Mouse (Mus musculus) bone marrow, adult 2 months (tissue): ENCODE measurements around the gene Gpt2. TPM values are rescaled to one million over a fixed set of nuclear protein-coding genes. Genes with fewer than 3 reads are reported as not detected.

Experiments used
- H3K27ac ChIP-seq: fragments of 200-500 bp; 2 replicates; pipeline ENCODE4 v1.5.1; 2012; ENCODE audit warnings: low read depth, mild to moderate bottlenecking, control low read depth, inconsistent platforms, low read length; ENCODE audit not compliant: control insufficient read depth, poor library complexity, insufficient read depth
- H3K4me1 ChIP-seq: fragments of 200-500 bp; 2 replicates; pipeline ENCODE4 v1.6.1; 2011; ENCODE audit warnings: low read length; ENCODE audit not compliant: control insufficient read depth, insufficient read depth
- H3K4me3 ChIP-seq: fragments of 200-500 bp; replicated peaks from 2 replicates; pipeline ENCODE3; 2011; ENCODE audit warnings: mild to moderate bottlenecking, low read depth, low read length, control low read depth; ENCODE audit not compliant: control insufficient read depth
- CTCF ChIP-seq: fragments of 200-500 bp; IDR thresholded peaks from 2 replicates; pipeline ENCODE4 v1.5.1; 2011; ENCODE audit warnings: low read length, control low read depth; ENCODE audit not compliant: control insufficient read depth, insufficient read depth
- POLR2A ChIP-seq: fragments of 200-500 bp; IDR thresholded peaks from 2 replicates; pipeline ENCODE4 v1.6.1; 2011; ENCODE audit warnings: low read depth, mild to moderate bottlenecking, control low read depth, low read length, borderline replicate concordance; ENCODE audit not compliant: control insufficient read depth
- WGBS: fragments of 180-500 bp; shearing (Covaris S2); methylation state at CpG from one replicate; pipeline ENCODE4 v1.1.7; 2018; 5-methylcytosine and 5-hydroxymethylcytosine counted together
- polyA plus RNA-seq: library from polyadenylated mRNA; stranded (reverse); fragments of >200 nt; gene quantifications from 2 replicates; pipeline ENCODE4 v1.2.4, GENCODE M21; 2011; ENCODE audit warnings: low replicate concordance; ENCODE audit not compliant: missing spikeins, insufficient read depth, insufficient read length

Gpt2 gene
- polyA plus RNA-seq, 1 experiment: 4.0 TPM

DNA sequence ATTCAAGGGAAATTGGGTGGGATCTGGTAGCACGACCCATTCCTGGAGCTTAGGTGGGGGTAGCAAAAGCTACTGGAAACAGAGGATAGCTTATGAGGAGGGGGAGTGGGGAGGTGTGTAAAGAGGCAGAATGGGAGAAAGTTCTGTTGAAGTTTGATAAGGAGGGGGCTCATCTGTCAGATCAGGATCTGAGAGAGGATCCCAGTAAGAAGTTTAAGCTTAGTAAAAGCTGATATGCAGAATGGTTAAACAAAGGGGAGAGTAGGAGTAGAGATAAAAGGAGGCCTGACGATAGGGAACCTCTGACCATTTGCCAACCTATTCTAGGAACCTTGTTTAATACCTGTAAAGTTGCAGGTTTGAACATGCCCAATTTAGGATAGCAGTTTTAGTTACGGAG is 72.8 kb downstream of the Gpt2 start:
- 81% methylated on average over 3 of the region's 3 CpGs for WGBS

DNA sequence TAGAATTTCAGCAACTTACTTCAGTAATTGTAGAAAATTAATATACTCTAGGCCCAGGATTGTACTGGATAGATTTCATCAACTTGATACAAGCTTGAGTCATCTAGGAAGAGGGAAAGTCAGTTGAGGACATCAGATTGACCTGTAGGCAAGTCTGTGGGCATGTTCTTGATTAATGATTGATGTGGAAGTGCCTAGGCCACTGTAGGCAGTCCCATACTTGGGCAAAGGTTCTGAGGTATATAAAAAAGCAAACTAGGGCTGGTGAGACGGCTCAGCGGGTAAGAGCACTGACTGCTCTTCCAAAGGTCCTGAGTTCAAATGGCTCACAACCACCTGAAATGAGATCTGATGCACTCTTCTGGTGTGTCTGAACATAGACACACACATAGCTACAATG is 75.4 kb downstream of the Gpt2 start:
- Histone ChIP-seq H3K4me3 (no peak overlapping the region), H3K4me1 (no peaks in the 10 kb centered on the region), H3K27ac (no peak overlapping the region)
- TF ChIP-seq CTCF (no peak), POLR2A (no peak)
- 94% methylated on average over 2 of the region's 2 CpGs for WGBS

More for the DNA sequence above, 72.8 kb downstream of the Gpt2 start:
- H3K4me3 ChIP-seq: no peak overlapping the region
- no peak overlapping the region for H3K27ac ChIP-seq
- no peak for TF ChIP-seq POLR2A
- TF ChIP-seq CTCF: no peak
- H3K4me1 ChIP-seq: no peaks in the 10 kb centered on the region

GRCm38 (mm10) chr8:85570466-85570865 is 78.1 kb downstream of the Gpt2 start:
- TF ChIP-seq POLR2A (no peak), CTCF (no peak)

DNA sequence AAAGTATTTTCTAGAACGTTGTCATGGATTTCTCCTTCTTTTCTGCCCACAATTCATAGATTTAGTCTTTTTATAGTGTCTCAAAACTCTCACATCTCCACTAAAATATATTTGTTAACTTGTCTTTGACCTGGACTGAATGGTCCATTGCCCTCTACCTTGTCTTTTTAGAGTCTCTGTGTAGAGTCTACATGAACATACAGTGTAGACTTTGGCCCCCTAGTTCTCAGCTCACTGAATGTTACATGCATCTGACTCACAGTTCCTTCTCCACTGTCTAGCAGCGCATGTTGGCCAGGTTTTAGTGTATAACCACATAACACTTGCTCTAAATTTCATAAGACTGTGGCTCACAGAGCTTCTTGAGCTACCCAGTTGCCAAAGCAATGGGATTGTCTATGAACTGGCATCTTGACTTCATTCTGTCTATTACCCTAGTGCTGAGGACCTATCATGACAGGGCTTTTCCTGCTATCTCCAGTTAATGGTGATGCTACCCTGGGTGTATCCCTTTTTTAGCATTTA is 81.7 kb downstream of the Gpt2 start:
- no peak overlapping the region for H3K27ac ChIP-seq
- H3K4me1 ChIP-seq: no peaks in the 10 kb centered on the region
- TF ChIP-seq POLR2A: no peak
- no peak for TF ChIP-seq CTCF
- WGBS: 48% methylated on average over 2 of the region's 2 CpGs
- no peak overlapping the region for H3K4me3 ChIP-seq

More at GRCm38 (mm10) chr8:85570466-85570865, 78.1 kb downstream of the Gpt2 start:
- WGBS: 6% methylated on average over 4 of the region's 4 CpGs
- H3K4me3 ChIP-seq: no peak overlapping the region
- no peak overlapping the region for H3K27ac ChIP-seq
- H3K4me1 ChIP-seq: no peaks in the 10 kb centered on the region

Other genes starting within 250 kb of the Gpt2 start
- 58.9 and 65.2 TPM in 2 replicates for gene Orc6, start 192.9 kb upstream of the Gpt2 start, polyA plus RNA-seq
- gene Vps35, start 192.8 kb upstream of the Gpt2 start, polyA plus RNA-seq: 22.3 and 37.8 TPM in 2 replicates
- 15.5 and 27.1 TPM in 2 replicates for gene Mylk3, start 106.2 kb upstream of the Gpt2 start, polyA plus RNA-seq
- 7.5 and 13.8 TPM in 2 replicates for gene 4921524J17Rik, start 59.7 kb upstream of the Gpt2 start, polyA plus RNA-seq
- 36.8 and 67.4 TPM in 2 replicates for gene Dnaja2, start 62.8 kb downstream of the Gpt2 start, polyA plus RNA-seq
- gene Neto2, start 208.3 kb downstream of the Gpt2 start, polyA plus RNA-seq: 0.52 and 1.6 TPM in 2 replicates